Mouse (Mus musculus): Measurements from ENCODE around the gene Rbm38. TPM values are rescaled to one million over a fixed set of nuclear protein-coding genes. Genes with fewer than 3 reads are reported as not detected.

Rbm38 gene
- polyA plus RNA-seq, 1 experiment from 2014 or later = 126 TPM

DNA sequence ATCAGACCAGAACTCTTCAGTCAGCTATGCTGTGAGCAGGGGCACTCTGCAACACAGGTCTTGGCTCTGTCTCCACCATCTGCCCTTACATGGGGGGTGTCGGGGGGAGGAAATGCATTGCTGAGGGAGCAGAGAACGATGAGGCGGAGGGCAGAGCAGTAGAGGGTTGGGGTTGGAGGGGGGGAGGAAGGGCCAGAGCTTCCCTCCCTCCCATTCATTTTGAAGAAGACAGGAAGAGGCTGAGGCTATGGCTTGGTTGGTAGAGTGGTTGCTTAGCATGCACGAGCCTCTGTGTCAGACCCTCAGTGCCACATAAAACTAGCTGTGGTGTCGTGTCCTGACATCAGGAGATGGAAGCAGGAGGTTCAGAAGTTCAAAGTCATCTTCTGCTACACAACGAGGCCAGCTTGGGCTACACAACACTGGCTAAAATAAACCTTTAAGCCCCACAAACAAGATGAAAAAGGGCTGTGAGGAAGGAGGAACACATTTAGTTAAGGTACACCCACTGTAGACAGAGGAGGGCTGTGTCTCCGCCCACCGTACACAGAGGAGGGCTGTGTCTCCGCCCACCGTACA, 36.1 kb downstream of the Rbm38 start:
- Histone ChIP-seq H3K27ac (ENCODE audit: low read depth) (no peak overlapping the region), H3K27me3 (ENCODE audit: insufficient read depth, low read length) (no peaks in the 10 kb centered on the region), H3K4me2 (ENCODE audit: low read depth, low read length) (no peak overlapping the region)

GRCm38 (mm10) chr2:173056882-173057315, 36.6 kb downstream of the Rbm38 start:
- Histone ChIP-seq H3K4me1 (ENCODE audit: insufficient read depth) (peaks cover 33% of the 10 kb centered on the region), H3K9me3 (ENCODE audit: low read length) (no peaks in the 10 kb centered on the region), H3K36me3 (replicated peaks; ENCODE audit: insufficient read depth, low read length) (no peaks in the 10 kb centered on the region), H3K9ac (replicated peaks) (no peak overlapping the region), H3K4me3 (ENCODE audit: low read depth, low read length) (no peak overlapping the region), H3K27ac (ENCODE audit: low read depth) (no peak overlapping the region), H3K27me3 (ENCODE audit: insufficient read depth, low read length) (no peaks in the 10 kb centered on the region), H3K4me2 (ENCODE audit: low read depth, low read length) (peak overlapping the region; percentile 13; the same call in 1 of the 2 replicates)
- ATAC-seq (peak; percentile 85), DNase-seq (peak; percentile 73)
- 25% methylated on average over 10 of the region's 11 CpGs for WGBS (ENCODE audit: insufficient replicate concordance)
- TF ChIP-seq CTCF (IDR thresholded peaks at IDR 0.05; ENCODE audit: low read depth) (no peak), EP300 (IDR thresholded peaks at IDR 0.05; ENCODE audit: low read depth) (no peak)

More for the DNA sequence above, 36.1 kb downstream of the Rbm38 start:
- Histone ChIP-seq H3K9me3 (ENCODE audit: low read length) (no peaks in the 10 kb centered on the region), H3K36me3 (replicated peaks; ENCODE audit: insufficient read depth, low read length) (no peaks in the 10 kb centered on the region), H3K9ac (replicated peaks) (no peak overlapping the region), H3K4me1 (ENCODE audit: insufficient read depth) (peaks cover 33% of the 10 kb centered on the region), H3K4me3 (ENCODE audit: low read depth, low read length) (no peak overlapping the region)
- no peak for DNase-seq
- 36% methylated on average over 10 of the region's 10 CpGs for WGBS (ENCODE audit: insufficient replicate concordance)
- ATAC-seq = no peak
- no peak for TF ChIP-seq EP300 (IDR thresholded peaks at IDR 0.05; ENCODE audit: low read depth)
- no peak for TF ChIP-seq CTCF (IDR thresholded peaks at IDR 0.05; ENCODE audit: low read depth)

GRCm38 (mm10) chr2:173057623-173058022, 37.3 kb downstream of the Rbm38 start:
- H3K9ac ChIP-seq (replicated peaks) = no peak overlapping the region
- 35% methylated on average over 10 of the region's 10 CpGs for WGBS (ENCODE audit: insufficient replicate concordance)
- H3K27me3 ChIP-seq (ENCODE audit: insufficient read depth, low read length) = no peaks in the 10 kb centered on the region
- H3K9me3 ChIP-seq (ENCODE audit: low read length) = no peaks in the 10 kb centered on the region
- H3K4me3 ChIP-seq (ENCODE audit: low read depth, low read length) = no peak overlapping the region
- H3K4me2 ChIP-seq (ENCODE audit: low read depth, low read length) = no peak overlapping the region
- TF ChIP-seq CTCF (IDR thresholded peaks at IDR 0.05; ENCODE audit: low read depth) = no peak
- H3K36me3 ChIP-seq (replicated peaks; ENCODE audit: insufficient read depth, low read length) = no peaks in the 10 kb centered on the region
- DNase-seq (no peak), ATAC-seq (no peak)
- no peak overlapping the region for H3K27ac ChIP-seq (ENCODE audit: low read depth)
- H3K4me1 ChIP-seq (ENCODE audit: insufficient read depth) = peaks cover 40% of the 10 kb centered on the region

DNA sequence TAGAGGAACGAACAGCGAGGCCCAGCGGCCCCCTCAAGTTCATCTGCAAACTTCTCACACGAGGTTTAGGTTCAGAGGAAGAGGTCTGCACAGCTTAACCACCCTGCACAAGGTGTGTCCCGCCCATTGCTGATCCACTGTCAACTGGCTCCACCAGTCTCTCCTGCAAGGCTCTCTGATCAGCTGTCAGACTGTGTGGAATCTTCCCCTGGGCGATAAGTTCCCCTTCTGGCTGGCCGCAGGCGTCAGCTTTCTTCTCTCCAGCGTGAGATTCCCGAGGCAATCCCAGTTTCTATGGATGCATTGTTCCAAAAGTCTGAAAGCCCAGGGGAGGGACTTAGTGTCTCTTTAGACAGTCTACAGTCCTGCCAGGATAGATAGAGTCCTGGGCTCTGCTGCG, 38.0 kb downstream of the Rbm38 start:
- Histone ChIP-seq H3K36me3 (replicated peaks; ENCODE audit: insufficient read depth, low read length) (no peaks in the 10 kb centered on the region), H3K4me2 (ENCODE audit: low read depth, low read length) (no peak overlapping the region), H3K27ac (ENCODE audit: low read depth) (no peak overlapping the region), H3K4me3 (ENCODE audit: low read depth, low read length) (no peak overlapping the region), H3K27me3 (ENCODE audit: insufficient read depth, low read length) (no peaks in the 10 kb centered on the region), H3K4me1 (ENCODE audit: insufficient read depth) (peaks cover 44% of the 10 kb centered on the region), H3K9ac (replicated peaks) (no peak overlapping the region), H3K9me3 (ENCODE audit: low read length) (no peaks in the 10 kb centered on the region)
- TF ChIP-seq EP300 (IDR thresholded peaks at IDR 0.05; ENCODE audit: low read depth) (no peak), CTCF (IDR thresholded peaks at IDR 0.05; ENCODE audit: low read depth) (no peak)
- ATAC-seq (no peak), DNase-seq (no peak)
- WGBS (ENCODE audit: insufficient replicate concordance) = 54% methylated on average over 11 of the region's 11 CpGs

DNA sequence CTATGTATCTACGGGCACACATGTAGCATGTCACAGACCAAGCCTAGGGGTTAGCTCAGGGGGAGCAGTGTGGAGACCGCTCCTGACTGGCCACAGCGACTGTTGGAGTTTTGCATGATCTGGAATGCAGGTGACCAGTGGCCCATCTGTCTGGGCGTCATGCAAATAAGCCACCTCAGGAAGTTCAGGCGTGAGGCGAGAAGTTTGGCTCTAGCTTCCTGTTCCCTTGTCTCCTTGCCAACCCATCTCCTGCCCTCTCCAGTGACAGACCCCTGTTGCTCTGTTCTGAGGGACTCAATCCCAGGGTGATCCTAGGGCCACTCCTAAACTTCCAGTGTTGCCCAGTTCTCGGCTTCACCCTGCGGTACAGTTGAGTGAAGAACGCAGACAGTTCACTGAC, 40.2 kb downstream of the Rbm38 start:
- 64% methylated on average over 9 of the region's 9 CpGs for WGBS (ENCODE audit: insufficient replicate concordance)
- H3K4me1 ChIP-seq (ENCODE audit: insufficient read depth) = peaks cover 44% of the 10 kb centered on the region

DNA sequence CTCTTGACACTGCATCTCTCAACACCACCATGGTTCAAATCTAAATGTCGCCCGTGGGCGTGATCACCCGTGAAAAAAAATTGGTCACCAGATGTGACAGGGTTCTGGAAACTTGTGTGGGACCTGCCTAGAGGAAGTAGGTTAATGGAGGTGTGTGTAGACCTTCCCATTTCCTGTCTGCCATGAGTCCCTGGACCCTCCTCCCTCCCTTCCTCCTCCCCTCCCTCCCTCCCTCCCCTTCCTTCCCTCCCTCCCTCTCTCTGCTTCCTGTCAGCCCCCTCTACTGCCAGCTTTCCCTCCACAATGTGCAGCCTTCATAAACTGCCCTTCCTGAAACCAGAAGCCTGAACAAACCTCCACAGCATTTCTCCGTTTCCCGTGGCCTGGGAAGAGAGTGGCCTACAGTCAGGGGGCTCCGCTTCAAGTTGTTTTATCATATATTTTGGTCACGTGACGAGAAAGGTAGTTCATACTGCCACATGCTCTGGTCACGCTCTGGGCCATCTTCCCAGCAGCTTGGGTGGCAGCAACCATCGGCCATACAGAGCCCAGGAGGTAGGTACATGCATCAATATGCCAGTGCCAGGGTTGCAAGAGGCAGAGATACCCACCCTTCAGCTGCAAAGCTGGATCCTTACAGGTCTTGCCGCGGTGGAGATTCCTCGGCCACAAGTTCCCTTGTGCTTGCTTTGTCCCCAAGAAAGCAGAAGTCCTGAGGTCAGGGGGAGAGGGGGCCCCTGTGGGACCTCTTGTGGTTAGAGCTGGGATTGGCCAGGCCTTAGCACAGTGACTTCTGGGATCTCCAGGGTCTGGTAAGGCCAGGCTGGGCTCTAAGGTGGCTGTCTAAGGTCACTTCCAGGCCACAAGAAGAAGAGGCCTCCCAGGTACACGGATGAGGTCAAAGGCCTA, 41.4 kb downstream of the Rbm38 start:
- WGBS (ENCODE audit: insufficient replicate concordance) = 32% methylated on average over 15 of the region's 15 CpGs
- H3K9ac ChIP-seq (replicated peaks) = 0 out of 2 replicates have a peak overlapping the region, but pooled peaks have one; percentile 7
- H3K4me1 ChIP-seq (ENCODE audit: insufficient read depth) = peaks cover 36% of the 10 kb centered on the region
- peak overlapping the region; percentile 80 for H3K27ac ChIP-seq (ENCODE audit: low read depth)
- H3K4me3 ChIP-seq (ENCODE audit: low read depth, low read length) = peak overlapping the region; percentile 32; the same call in 1 of the 2 replicates
- H3K27me3 ChIP-seq (ENCODE audit: insufficient read depth, low read length) = no peaks in the 10 kb centered on the region
- H3K4me2 ChIP-seq (ENCODE audit: low read depth, low read length) = peak overlapping the region; percentile 58
- H3K9me3 ChIP-seq (ENCODE audit: low read length) = no peaks in the 10 kb centered on the region
- ATAC-seq (peak; percentile 74), DNase-seq (peak; percentile 73)
- H3K36me3 ChIP-seq (replicated peaks; ENCODE audit: insufficient read depth, low read length) = no peaks in the 10 kb centered on the region
- peak; percentile 52 for TF ChIP-seq CTCF (IDR thresholded peaks at IDR 0.05; ENCODE audit: low read depth)
- TF ChIP-seq EP300 (IDR thresholded peaks at IDR 0.05; ENCODE audit: low read depth) = no peak

More for the DNA sequence above, 40.2 kb downstream of the Rbm38 start:
- Histone ChIP-seq H3K9me3 (ENCODE audit: low read length) (no peaks in the 10 kb centered on the region), H3K27me3 (ENCODE audit: insufficient read depth, low read length) (no peaks in the 10 kb centered on the region), H3K4me3 (ENCODE audit: low read depth, low read length) (no peak overlapping the region), H3K36me3 (replicated peaks; ENCODE audit: insufficient read depth, low read length) (no peaks in the 10 kb centered on the region), H3K27ac (ENCODE audit: low read depth) (peak overlapping the region; percentile 80), H3K9ac (replicated peaks) (no peak overlapping the region), H3K4me2 (ENCODE audit: low read depth, low read length) (peak overlapping the region; percentile 58; the same call in 1 of the 2 replicates)
- ATAC-seq (no peak), DNase-seq (no peak)
- TF ChIP-seq CTCF (IDR thresholded peaks at IDR 0.05; ENCODE audit: low read depth) (no peak), EP300 (IDR thresholded peaks at IDR 0.05; ENCODE audit: low read depth) (no peak)

Data from liver, postnatal 0 days (tissue).